Mouse (Mus musculus) lung, adult 2 months (tissue): Measurements from ENCODE around the gene Tgfbr3. TPM values are rescaled to one million over a fixed set of nuclear protein-coding genes. Genes with fewer than 3 reads are reported as not detected.

Source experiments
- DNase-seq: peaks from one replicate; pipeline ENCODE4 v3.0.0; 2022
- H3K4me1 ChIP-seq: fragments of 200-500 bp; 2 replicates; pipeline ENCODE4 v1.6.1; 2011; ENCODE audit warnings: low read length; ENCODE audit not compliant: control insufficient read depth, insufficient read depth
- H3K4me3 ChIP-seq: fragments of 200-500 bp; replicated peaks from 2 replicates; pipeline ENCODE3; 2011; ENCODE audit warnings: low read depth, mild to moderate bottlenecking, control low read depth, low read length; ENCODE audit errors: extremely low read depth
- CTCF ChIP-seq: fragments of 200-500 bp; IDR thresholded peaks from 2 replicates; pipeline ENCODE4 v1.5.1; 2011; ENCODE audit warnings: mild to moderate bottlenecking, low read length, control low read depth; ENCODE audit not compliant: insufficient read depth
- POLR2A ChIP-seq: fragments of 200-500 bp; IDR thresholded peaks from 2 replicates; pipeline ENCODE4 v1.6.1; 2011; ENCODE audit warnings: low read depth, mild to moderate bottlenecking, control low read depth, low read length, borderline replicate concordance; ENCODE audit errors: extremely low read depth
- WGBS: fragments of 180-500 bp; shearing (Covaris S2); methylation state at CpG from one replicate; pipeline ENCODE4 v1.1.7; 2018; 5-methylcytosine and 5-hydroxymethylcytosine counted together
- polyA plus RNA-seq: library from polyadenylated mRNA; depleted of rRNA; stranded (reverse); fragments of >200 nt; gene quantifications from 2 replicates; pipeline ENCODE4 v1.2.3, GENCODE M21; 2012

Gene Tgfbr3
- polyA plus RNA-seq, 1 experiment, result 47.3 TPM

GRCm38 (mm10) chr5:107147951-107148766 lies 141.3 kb downstream of the Tgfbr3 start:
- TF ChIP-seq POLR2A (no peak), CTCF (no peak)
- WGBS, result 36% methylated on average over 13 of the region's 13 CpGs
- DNase-seq, result peak; percentile 28
- Histone ChIP-seq H3K4me3 (no peak overlapping the region), H3K4me1 (peaks cover 20% of the 10 kb centered on the region)

GRCm38 (mm10) chr5:107147413-107147812 lies 142.0 kb downstream of the Tgfbr3 start:
- no peak overlapping the region for H3K4me3 ChIP-seq
- DNase-seq, result no peak
- peaks cover 20% of the 10 kb centered on the region for H3K4me1 ChIP-seq
- TF ChIP-seq POLR2A (no peak), CTCF (no peak)

GRCm38 (mm10) chr5:107146111-107146616 lies 143.3 kb downstream of the Tgfbr3 start:
- TF ChIP-seq CTCF, result no peak
- no peak for DNase-seq
- H3K4me1 ChIP-seq, result peaks cover 20% of the 10 kb centered on the region
- 34% methylated on average over 11 of the region's 11 CpGs for WGBS
- H3K4me3 ChIP-seq, result no peak overlapping the region

GRCm38 (mm10) chr5:107145125-107145524 lies 144.3 kb downstream of the Tgfbr3 start:
- DNase-seq, result no peak
- Histone ChIP-seq H3K4me1 (peaks cover 20% of the 10 kb centered on the region), H3K4me3 (no peak overlapping the region)
- 91% methylated on average over 4 of the region's 4 CpGs for WGBS
- TF ChIP-seq POLR2A (no peak), CTCF (no peak)

DNA sequence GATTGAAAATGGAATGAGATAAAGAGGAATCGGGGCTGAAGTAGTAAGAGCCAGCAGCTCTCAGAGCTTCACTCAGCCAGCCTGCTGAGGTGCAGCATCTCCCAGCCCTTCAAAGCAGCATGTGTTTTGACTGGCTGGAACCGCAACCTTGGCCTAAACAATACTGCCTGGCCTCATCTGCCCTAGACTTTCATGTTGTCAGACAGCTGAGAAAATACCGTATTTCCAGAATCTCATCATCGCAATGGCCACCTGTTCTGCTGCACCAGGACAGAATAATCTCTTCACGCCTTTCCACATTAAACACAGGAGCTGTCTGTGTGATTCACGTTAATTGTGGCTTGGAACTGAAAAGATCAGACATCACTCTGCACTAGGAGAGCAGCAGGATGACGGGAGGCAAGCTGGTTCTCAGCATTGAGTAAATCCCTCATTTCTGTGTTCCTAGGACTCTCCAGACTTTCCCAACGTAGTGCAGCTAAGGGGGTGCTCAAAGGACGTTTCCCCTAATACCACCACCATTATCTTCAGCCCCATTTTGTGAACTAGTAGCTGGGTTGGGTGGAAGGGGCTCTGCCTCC lies 145.1 kb downstream of the Tgfbr3 start:
- Histone ChIP-seq H3K4me3 (no peak overlapping the region), H3K4me1 (peaks cover 20% of the 10 kb centered on the region)
- DNase-seq, result no peak
- TF ChIP-seq CTCF, result no peak
- TF ChIP-seq POLR2A, result no peak
- 85% methylated on average over 9 of the region's 9 CpGs for WGBS

DNA sequence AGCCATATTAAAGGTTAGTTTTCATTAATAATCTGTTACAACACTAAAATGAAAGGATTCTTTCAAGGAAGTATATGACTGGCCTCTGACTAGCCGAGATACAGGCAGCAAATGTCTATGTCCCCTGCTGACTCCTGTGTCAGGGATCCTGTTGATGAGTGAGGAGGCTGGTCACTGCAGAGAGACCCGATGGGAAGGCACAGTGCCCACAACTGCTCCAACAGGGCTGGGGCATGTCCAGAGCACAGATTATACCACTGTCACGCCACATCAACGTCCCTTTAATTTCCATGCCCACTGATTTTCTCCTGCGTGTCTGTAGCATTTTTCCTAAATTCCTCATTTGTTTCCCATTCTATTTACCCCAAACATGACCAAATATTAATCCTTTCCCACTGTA lies 146.0 kb downstream of the Tgfbr3 start:
- no peak for TF ChIP-seq CTCF
- TF ChIP-seq POLR2A, result no peak
- Histone ChIP-seq H3K4me3 (no peak overlapping the region), H3K4me1 (peaks cover 19% of the 10 kb centered on the region)
- DNase-seq, result no peak
- 87% methylated on average over 5 of the region's 5 CpGs for WGBS

DNA sequence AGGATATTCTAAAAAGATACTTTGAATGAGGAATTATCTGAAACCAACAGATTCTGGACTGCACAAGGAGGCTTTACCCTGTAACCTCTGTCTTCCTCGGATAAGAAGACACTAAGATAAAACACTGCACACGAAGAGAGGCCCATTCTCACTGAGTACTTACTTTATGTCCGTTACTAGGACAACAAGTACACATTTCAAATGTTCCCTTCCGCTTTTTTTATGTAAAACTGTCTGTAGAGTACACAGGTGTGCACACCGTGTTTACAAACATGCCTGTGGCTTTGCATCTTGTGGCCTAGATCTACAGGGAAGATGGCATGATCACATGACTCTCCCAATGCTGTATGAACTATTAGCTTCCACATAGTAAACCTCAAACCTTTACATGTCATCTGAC lies 146.6 kb downstream of the Tgfbr3 start:
- Histone ChIP-seq H3K4me3 (no peak overlapping the region), H3K4me1 (peaks cover 13% of the 10 kb centered on the region)
- WGBS, result 91% methylated on average over 5 of the region's 5 CpGs
- DNase-seq, result no peak
- no peak for TF ChIP-seq CTCF
- TF ChIP-seq POLR2A, result no peak

DNA sequence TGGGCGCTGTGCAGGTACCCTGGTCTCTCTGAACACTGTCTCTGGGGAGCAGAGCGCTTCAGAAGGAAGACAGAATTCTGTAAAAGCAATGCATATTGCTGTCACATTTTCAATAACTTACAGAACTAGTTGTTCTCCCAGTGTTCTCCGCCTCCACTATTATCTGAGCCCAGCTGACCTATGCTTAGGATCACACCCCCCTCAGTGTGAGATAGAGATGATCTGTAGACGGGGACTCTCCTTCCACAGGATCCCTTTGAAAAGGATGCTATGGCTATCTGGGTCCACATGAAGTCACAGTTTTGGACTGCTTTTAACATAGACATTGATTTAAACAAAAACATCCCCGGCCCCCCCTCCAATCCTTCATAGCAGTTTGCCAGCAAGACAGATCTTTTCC lies 148.1 kb downstream of the Tgfbr3 start:
- no peak overlapping the region for H3K4me3 ChIP-seq
- DNase-seq, result no peak
- peaks cover 10% of the 10 kb centered on the region for H3K4me1 ChIP-seq
- WGBS, result 90% methylated on average over 5 of the region's 5 CpGs
- TF ChIP-seq CTCF, result no peak
- no peak for TF ChIP-seq POLR2A

- Histone ChIP-seq H3K4me3 (no peak overlapping the region), H3K4me1 (no peaks in the 10 kb centered on the region)
- no peak for DNase-seq
- 82% methylated on average over 11 of the region's 11 CpGs for WGBS
- TF ChIP-seq CTCF (no peak), POLR2A (no peak)
Measured at GRCm38 (mm10) chr5:107139800-107140651, 149.4 kb downstream of the Tgfbr3 start.
